Mouse (Mus musculus): ENCODE measurements around the gene Trim56.
A peak's percentile ranks its signal among the peaks of the same experiment; 100 is the strongest.
"Not testable (repeated sequence)": the region's sequence is repeated elsewhere in the genome, so short reads cannot be mapped to it uniquely, and the experiment has no call there.

The Trim56 gene

DNA sequence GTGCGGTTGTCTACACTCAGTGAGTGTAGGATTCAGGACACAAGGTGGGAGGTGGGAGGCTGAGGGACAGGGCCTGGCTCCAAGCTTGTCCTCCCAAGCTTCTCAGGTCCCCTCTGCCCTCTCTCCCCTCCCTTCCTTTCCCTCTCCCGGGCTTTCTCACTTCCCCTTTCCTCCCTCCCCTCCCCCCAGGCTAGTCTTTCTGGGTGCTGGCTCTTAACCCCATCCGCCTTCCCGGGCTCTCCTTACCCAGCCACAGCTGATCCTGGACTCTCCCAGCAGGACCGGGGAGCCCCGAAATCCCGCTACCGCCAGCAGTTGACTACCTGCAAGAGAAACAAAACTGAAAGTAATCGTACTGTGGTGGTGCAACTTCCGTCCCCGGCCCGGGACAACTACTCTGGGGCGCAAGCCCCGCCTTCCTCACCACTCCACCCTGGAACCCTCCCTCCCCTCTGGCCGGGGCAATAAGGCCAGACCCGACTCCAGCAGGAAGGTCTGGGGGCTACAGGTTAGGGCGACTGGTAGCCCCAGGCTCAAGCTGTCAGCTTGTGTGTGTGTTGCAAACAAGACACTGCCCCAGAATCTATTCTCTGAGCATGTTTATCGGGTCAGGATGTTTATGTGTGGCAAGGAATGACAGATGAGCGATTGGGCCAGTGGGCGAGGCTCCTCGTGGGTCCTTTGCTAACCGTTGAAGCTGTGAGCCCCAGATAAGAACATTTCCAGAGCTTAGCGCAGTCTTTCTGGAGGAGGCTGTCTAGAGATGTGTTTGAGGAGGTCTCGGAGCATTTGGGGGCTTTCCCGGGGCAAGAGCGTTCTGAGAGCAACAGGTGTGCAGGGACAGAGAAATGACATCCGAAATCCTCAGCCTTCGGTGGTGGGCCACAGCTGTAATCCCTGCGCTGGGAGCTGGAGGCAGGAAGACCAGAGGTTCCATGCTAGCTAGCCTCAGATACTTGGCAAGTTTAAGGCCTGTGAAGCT, at the start of gene Trim56:
Gene Trim56, minus strand, starts transcription at position 344 of the 982 bp plus-strand sequence.
- DNase-seq (ENCODE audit: low read depth, low spot score): no peak

GRCm38 (mm10) chr5:137161853-137162252, 45.8 kb upstream of the Trim56 start:
- DNase-seq (ENCODE audit: low read depth, low spot score): no peak

DNA sequence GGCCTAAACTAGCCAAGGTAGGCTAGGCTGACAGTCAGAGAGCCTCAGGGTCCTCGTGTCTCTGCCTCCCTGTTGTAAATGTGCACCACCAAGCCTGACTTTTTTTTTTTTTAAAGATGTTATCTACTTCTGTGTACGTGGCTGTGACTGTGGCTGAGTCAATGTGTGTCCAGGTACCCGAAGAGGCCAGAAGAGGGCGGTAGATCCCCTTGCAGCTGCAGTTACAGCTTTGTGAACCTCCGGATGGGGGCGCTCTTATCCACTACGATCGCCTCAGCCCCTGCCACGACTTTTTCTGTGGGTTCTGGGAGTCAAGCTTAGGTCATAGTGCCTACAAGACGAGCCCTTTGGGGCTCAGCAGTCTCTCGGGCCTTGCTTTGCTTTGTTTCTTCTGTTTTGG, 43.5 kb upstream of the Trim56 start:
- DNase-seq (ENCODE audit: low read depth, low spot score): peak; percentile 35

GRCm38 (mm10) chr5:137153289-137153688, 37.3 kb upstream of the Trim56 start:
- DNase-seq (ENCODE audit: low read depth, low spot score): no peak

GRCm38 (mm10) chr5:137152623-137153022, 36.6 kb upstream of the Trim56 start:
- DNase-seq (ENCODE audit: low read depth, low spot score): no peak

DNA sequence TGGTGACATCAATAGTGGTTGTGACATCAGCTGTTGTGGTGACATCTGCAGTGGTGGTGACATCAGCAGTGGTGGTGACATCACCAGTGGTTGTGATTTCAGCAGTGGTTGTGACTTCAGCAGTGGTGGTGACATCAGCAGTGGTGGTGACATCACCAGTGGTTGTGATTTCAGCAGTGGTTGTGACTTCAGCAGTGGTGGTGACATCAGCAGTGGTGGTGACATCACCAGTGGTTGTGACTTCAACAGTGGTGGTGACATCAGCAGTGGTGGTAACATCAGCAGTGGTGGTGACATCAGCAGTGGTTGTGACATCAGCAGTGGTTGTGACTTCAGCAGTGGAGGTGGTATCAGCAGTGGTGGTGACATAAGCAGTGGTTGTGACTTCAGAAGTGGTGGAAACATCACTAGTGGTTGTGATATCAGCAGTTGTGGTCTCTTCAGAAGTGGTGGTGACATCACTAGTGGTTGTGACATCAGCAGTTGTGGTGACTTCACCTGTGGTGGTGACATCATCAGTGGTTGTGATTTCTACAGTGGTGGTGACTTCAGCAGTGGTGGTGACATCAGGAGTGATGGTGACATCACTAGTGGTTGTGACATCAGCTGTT, 33.4 kb upstream of the Trim56 start, which contains the start of gene Muc3:
Gene Muc3, minus strand, starts transcription at position 51 of the 611 bp plus-strand sequence.
- DNase-seq (ENCODE audit: low read depth, low spot score): not testable (repeated sequence)

DNA sequence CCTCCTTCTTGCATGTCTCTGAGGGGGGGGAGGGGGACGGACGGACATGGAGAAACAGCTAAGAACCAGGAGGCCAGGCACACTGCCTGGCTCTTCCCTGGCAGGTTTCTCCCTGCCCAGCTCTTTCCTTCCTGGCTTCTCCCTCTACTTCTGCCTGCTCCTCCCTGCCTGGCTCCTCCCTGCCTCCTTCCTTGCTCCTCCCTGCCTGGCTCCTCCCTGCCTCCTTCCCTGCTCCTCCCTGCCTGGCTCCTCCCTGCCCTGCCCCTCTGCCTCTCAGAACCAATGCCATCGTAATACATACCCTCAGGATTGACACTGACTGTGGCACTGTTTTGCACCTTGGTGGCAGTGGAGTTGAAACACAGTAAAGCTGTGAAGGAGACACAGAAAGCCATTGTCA, 24.8 kb upstream of the Trim56 start:
- DNase-seq (ENCODE audit: low read depth, low spot score): no peak

DNA sequence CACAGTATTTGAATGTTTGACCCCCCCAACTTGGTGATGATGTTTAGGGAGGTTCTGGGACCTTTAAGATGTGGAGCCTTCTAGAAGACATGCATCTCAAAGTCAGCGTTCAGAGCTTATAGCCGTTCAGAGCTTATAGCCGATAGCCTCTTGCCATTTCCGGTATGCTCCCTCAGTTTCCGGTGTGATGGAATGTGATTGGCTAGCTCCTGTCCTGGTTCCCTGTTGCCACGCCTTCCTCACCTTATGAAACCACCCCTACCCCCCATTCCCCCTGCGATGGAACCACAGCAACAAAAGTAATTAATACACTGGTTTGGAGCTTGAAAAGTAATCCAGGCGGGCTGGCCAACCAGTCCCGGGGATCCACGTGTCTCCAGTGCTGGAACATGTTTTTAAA, 23.0 kb upstream of the Trim56 start:
- no peak for DNase-seq (ENCODE audit: low read depth, low spot score)

GRCm38 (mm10) chr5:137134959-137135358, 18.9 kb upstream of the Trim56 start:
- no peak for DNase-seq (ENCODE audit: low read depth, low spot score)

- peak; percentile 82 for DNase-seq (ENCODE audit: low read depth, low spot score)
Measured at GRCm38 (mm10) chr5:137131490-137131889, 15.5 kb upstream of the Trim56 start.

DNA sequence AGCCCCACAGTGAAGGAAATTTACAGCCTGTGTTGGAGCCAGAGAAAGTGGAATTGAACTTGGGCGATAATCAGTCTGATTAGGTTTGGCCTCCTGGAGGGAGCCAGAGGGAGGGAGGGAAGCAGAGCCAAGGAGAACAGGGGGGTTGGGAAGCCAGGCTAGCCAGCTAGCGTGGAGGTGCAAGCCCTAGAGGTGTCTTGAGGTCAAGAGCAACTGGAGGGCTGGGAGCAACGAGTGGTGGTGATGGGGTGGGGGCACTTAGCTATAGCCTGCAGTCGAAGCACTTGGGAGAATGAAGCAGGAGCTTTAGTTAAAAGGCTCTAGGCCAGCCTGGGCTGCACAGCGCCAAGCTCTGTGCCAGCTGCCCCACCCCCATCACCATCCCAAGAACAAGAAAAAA, 13.3 kb upstream of the Trim56 start:
- DNase-seq (ENCODE audit: low read depth, low spot score): no peak

DNA sequence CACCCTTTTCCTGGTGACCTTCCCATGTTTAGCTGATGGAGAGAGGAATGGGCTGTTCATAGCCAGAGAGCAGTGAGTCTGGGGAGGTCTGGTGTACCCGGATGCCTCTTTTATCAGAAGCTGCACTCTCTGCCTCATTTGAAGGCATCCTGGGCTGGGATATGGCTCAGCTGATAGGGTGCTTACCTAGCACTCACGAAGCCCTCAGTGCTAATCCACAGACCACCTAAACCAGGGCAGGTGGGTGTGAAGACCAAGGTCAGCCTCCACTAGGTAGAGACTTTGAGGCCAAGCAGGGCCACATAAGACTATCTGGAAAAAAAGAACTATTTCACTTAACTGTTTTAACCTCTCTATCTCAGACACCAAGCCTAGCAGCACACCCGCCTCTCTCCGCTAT, 7.5 kb upstream of the Trim56 start:
- DNase-seq (ENCODE audit: low read depth, low spot score): no peak

DNA sequence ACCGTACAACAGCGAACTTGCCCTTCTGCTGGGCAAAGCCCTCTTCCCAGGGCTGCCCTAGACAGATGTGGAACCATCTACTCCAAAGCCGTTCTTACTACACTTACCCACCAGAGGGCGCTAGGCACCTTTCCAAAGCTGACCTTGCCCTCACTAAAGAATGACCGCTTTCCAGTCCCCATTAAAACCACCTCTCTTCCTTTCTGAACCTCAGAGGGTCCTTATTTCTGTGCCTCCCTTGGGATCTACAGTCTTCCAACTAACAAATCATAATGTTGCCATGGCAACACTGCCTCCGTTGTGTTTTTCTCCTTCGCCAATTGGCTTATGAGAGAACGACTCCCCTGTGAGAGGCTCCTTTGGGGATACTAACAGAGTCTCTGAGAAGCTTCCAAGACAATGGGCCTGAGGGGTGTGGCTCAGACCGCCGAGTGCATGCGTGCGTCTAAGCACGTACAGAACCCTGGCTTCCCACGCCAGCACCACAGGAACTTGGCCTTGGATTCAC, 6.7 kb upstream of the Trim56 start:
- DNase-seq (ENCODE audit: low read depth, low spot score): peak; percentile 80

GRCm38 (mm10) chr5:137121280-137121679, 5.3 kb upstream of the Trim56 start:
- DNase-seq (ENCODE audit: low read depth, low spot score): no peak

- DNase-seq (ENCODE audit: low read depth, low spot score): no peak
Measured at GRCm38 (mm10) chr5:137118878-137119277, 2.9 kb upstream of the Trim56 start.

GRCm38 (mm10) chr5:137117994-137118393, 2.0 kb upstream of the Trim56 start:
- not testable (repeated sequence) for DNase-seq (ENCODE audit: low read depth, low spot score)

- DNase-seq (ENCODE audit: low read depth, low spot score): no peak
Measured at GRCm38 (mm10) chr5:137116987-137117386, 978 bp upstream of the Trim56 start.

GRCm38 (mm10) chr5:137114891-137115561, 983 bp downstream of the Trim56 start:
- no peak for DNase-seq (ENCODE audit: low read depth, low spot score)

DNA sequence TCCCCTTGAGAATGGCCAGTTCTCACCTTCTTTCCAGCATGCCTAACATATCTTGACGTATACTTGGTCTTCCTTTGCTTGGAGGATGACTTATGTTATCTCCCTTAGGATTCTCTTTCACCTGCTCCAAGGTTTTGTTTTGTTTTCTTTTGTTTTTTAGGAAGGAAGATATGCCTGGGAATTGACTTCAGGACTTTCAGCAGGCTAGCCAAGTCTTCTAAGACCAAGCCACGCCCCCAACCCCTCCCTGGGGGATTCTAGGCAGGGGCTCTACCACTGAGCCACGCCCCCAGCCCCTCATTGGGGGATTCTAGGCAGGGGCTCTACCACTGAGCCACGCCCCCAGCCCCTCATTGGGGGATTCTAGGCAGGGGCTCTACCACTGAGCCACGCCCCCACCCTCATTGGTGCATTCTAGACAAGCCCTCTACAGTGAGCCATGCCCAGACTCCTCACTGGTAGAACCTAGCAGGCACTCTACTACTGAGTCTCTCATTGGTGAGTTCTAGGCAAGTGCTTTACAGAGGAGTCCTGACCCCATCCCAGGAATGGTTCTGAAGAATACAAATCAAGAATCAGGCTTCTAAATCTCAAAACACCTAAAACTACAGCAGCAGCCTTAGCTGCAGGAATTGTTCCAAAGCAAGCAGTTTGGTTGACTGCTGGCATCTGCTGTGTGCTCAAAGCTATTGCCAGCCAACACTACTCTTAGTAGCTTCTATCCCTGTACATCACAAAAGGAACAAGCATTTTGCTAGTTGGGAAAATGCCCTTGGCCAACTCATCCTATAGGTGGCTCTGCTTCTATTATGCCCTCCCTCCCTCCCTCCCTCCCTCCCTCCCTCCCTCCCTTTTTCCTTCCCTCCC, 4.2 kb downstream of the Trim56 start:
- DNase-seq (ENCODE audit: low read depth, low spot score): peak; percentile 58

GRCm38 (mm10) chr5:137110863-137111262, 5.1 kb downstream of the Trim56 start:
- no peak for DNase-seq (ENCODE audit: low read depth, low spot score)

Data from brain, adult 2 months (tissue).